Mouse (Mus musculus): ENCODE results near the gene Ahsg. TPM values are rescaled to one million over a fixed set of nuclear protein-coding genes. Genes with fewer than 3 reads are reported as not detected.
"Not testable (repeated sequence)": the region's sequence is repeated elsewhere in the genome, so short reads cannot be mapped to it uniquely, and the experiment has no call there.

The Ahsg gene
- polyA plus RNA-seq, 1 experiment from 2014 or later = 1.1 TPM

GRCm38 (mm10) chr16:22941825-22942476 lies 50.9 kb downstream of the Ahsg start:
- H3K4me3 ChIP-seq (ENCODE audit: low read length); H3K4me2 ChIP-seq (replicated peaks; ENCODE audit: low read depth, low read length); ATAC-seq (ENCODE audit: low FRiP score, low TSS enrichment); H3K36me3 ChIP-seq (ENCODE audit: control insufficient read depth, insufficient read depth, low read length); H3K27ac ChIP-seq (ENCODE audit: low read depth, low read length); H3K9me3 ChIP-seq (ENCODE audit: control insufficient read depth, low read length); H3K4me1 ChIP-seq (ENCODE audit: control insufficient read depth, insufficient read depth, low read length); H3K27me3 ChIP-seq (ENCODE audit: control insufficient read depth, insufficient read depth, low read length); H3K9ac ChIP-seq (ENCODE audit: low read depth, low read length): not testable (repeated sequence)

DNA sequence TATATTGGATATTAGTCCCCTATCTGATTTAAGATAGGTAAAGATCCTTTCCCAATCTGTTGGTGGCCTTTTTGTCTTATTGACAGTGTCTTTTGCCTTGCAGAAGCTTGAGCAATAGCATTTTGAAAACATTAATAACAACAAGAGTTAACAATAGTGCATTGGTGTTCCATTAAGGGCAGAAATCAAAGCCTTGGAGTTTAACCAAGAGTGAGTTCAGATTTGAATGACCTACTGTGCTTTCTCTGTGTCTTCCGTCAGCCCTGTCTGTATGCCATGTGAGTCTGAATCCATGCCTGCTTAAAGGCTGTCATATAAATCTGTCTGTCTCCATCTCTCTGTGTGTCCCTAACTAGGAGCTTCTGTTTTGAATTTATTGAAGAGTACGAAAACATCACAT lies 56.3 kb downstream of the Ahsg start:
- Histone ChIP-seq H3K4me2 (replicated peaks; ENCODE audit: low read depth, low read length) (no peak overlapping the region), H3K9me3 (ENCODE audit: control insufficient read depth, low read length) (no peaks in the 10 kb centered on the region), H3K27me3 (ENCODE audit: control insufficient read depth, insufficient read depth, low read length) (no peaks in the 10 kb centered on the region), H3K9ac (ENCODE audit: low read depth, low read length) (no peak overlapping the region), H3K4me3 (ENCODE audit: low read length) (no peak overlapping the region), H3K4me1 (ENCODE audit: control insufficient read depth, insufficient read depth, low read length) (no peaks in the 10 kb centered on the region), H3K36me3 (ENCODE audit: control insufficient read depth, insufficient read depth, low read length) (no peaks in the 10 kb centered on the region), H3K27ac (ENCODE audit: low read depth, low read length) (no peak overlapping the region)
- ATAC-seq (ENCODE audit: low FRiP score, low TSS enrichment) = no peak
- 89% methylated on average over 2 of the region's 2 CpGs for WGBS

Other genes with a start within 250 kb of the Ahsg start
- 0.17 and 0.51 TPM in 2 replicates for gene Dgkg, start 234.1 kb upstream of the Ahsg start, polyA plus RNA-seq (2014; fragmentation: Nextera tagmentation; extraction: Ambion mirVana)
- gene Crygs, start 79.7 kb upstream of the Ahsg start, polyA plus RNA-seq (2014; fragmentation: Nextera tagmentation; extraction: Ambion mirVana) = 0.26 TPM in 1 of 2 replicates, not detected in the other
- 25.3 and 36.0 TPM in 2 replicates for gene Tbccd1, start 33.6 kb upstream of the Ahsg start, polyA plus RNA-seq (2014; fragmentation: Nextera tagmentation; extraction: Ambion mirVana)
- gene Dnajb11, start 33.4 kb upstream of the Ahsg start, polyA plus RNA-seq (2014; fragmentation: Nextera tagmentation; extraction: Ambion mirVana) = 73.6 and 112 TPM in 2 replicates
- gene Fetub, start 27.1 kb downstream of the Ahsg start, polyA plus RNA-seq (2014; fragmentation: Nextera tagmentation; extraction: Ambion mirVana) = not detected in 2 replicates
- gene Hrg, start 59.8 kb downstream of the Ahsg start, polyA plus RNA-seq (2014; fragmentation: Nextera tagmentation; extraction: Ambion mirVana) = not detected in 2 replicates
- gene Kng2, start 138.2 kb downstream of the Ahsg start, polyA plus RNA-seq (2014; fragmentation: Nextera tagmentation; extraction: Ambion mirVana) = 1.4 and 2.5 TPM in 2 replicates
- 0.20 and 0.49 TPM in 2 replicates for gene Kng1, start 166.6 kb downstream of the Ahsg start, polyA plus RNA-seq (2014; fragmentation: Nextera tagmentation; extraction: Ambion mirVana)
- gene Eif4a2, start 216.2 kb downstream of the Ahsg start, polyA plus RNA-seq (2014; fragmentation: Nextera tagmentation; extraction: Ambion mirVana) = 215 and 226 TPM in 2 replicates
- 146 and 188 TPM in 2 replicates for gene Rfc4, start 236.5 kb downstream of the Ahsg start, polyA plus RNA-seq (2014; fragmentation: Nextera tagmentation; extraction: Ambion mirVana)